Mouse (Mus musculus) ovary, postnatal 36 days (tissue): ENCODE measurements around the gene Nutf2.
"Not testable (repeated sequence)": the region's sequence is repeated elsewhere in the genome, so short reads cannot be mapped to it uniquely, and the experiment has no call there.

Experiments
- DNase-seq: peaks from one replicate; pipeline ENCODE4 v3.0.0; 2022; ENCODE audit warnings: low spot score, mixed read lengths

Nutf2 gene

GRCm38 (mm10) chr8:105860143-105860981, at the start of gene Nutf2:
Nutf2 (plus strand) TSS chr8:105860580.
- DNase-seq, result peak; percentile 94

GRCm38 (mm10) chr8:105811061-105811460, 49.3 kb upstream of the Nutf2 start:
- DNase-seq, result no peak

GRCm38 (mm10) chr8:105811543-105811942, 48.8 kb upstream of the Nutf2 start:
- DNase-seq, result no peak

GRCm38 (mm10) chr8:105812511-105812910, 47.9 kb upstream of the Nutf2 start:
- DNase-seq, result no peak

GRCm38 (mm10) chr8:105813241-105813640, 47.1 kb upstream of the Nutf2 start:
- no peak for DNase-seq

- no peak for DNase-seq
Measured at GRCm38 (mm10) chr8:105819659-105820058, 40.7 kb upstream of the Nutf2 start.

GRCm38 (mm10) chr8:105820925-105821324, 39.5 kb upstream of the Nutf2 start:
- DNase-seq, result no peak

- DNase-seq, result no peak
Measured at GRCm38 (mm10) chr8:105825506-105825905, 34.9 kb upstream of the Nutf2 start.

GRCm38 (mm10) chr8:105826379-105826778, 34.0 kb upstream of the Nutf2 start:
- no peak for DNase-seq

- peak; percentile 91 for DNase-seq
Measured at GRCm38 (mm10) chr8:105826861-105827848, 33.2 kb upstream of the Nutf2 start, which contains the start of the genes Ranbp10 and Tsnaxip1. Ranbp10 (minus strand) TSS chr8:105827350. Tsnaxip1 (plus strand) TSS chr8:105827731.

- DNase-seq, result not testable (repeated sequence)
Measured at GRCm38 (mm10) chr8:105833740-105834139, 26.6 kb upstream of the Nutf2 start.

- DNase-seq, result peak; percentile 69
Measured at GRCm38 (mm10) chr8:105835318-105835717, 25.1 kb upstream of the Nutf2 start.

GRCm38 (mm10) chr8:105836991-105837390, 23.4 kb upstream of the Nutf2 start:
- DNase-seq, result no peak

GRCm38 (mm10) chr8:105839209-105839608, 21.2 kb upstream of the Nutf2 start:
- DNase-seq, result no peak

- no peak for DNase-seq
Measured at GRCm38 (mm10) chr8:105846678-105847077, 13.7 kb upstream of the Nutf2 start.

- no peak for DNase-seq
Measured at GRCm38 (mm10) chr8:105850014-105850413, 10.4 kb upstream of the Nutf2 start.

- DNase-seq, result no peak
Measured at GRCm38 (mm10) chr8:105850611-105851010, 9.8 kb upstream of the Nutf2 start.

GRCm38 (mm10) chr8:105851651-105852143, 8.7 kb upstream of the Nutf2 start:
- DNase-seq, result peak; percentile 86

- DNase-seq, result no peak
Measured at GRCm38 (mm10) chr8:105852146-105852729, 8.1 kb upstream of the Nutf2 start.

- no peak for DNase-seq
Measured at GRCm38 (mm10) chr8:105853178-105853577, 7.2 kb upstream of the Nutf2 start, which contains the start of gene Cenpt. Cenpt (minus strand) TSS chr8:105853278.

GRCm38 (mm10) chr8:105854303-105854702, 6.1 kb upstream of the Nutf2 start:
- no peak for DNase-seq

GRCm38 (mm10) chr8:105854715-105855216, 5.6 kb upstream of the Nutf2 start, which contains the start of gene Thap11:
Thap11 (plus strand) TSS chr8:105855132.
- peak; percentile 90 for DNase-seq
